Mouse (Mus musculus) heart, adult 9 months (tissue): ENCODE data around the gene Ehd1.
A peak's percentile ranks its signal among the peaks of the same experiment; 100 is the strongest.

Source experiments
- DNase-seq, 2 experiments: peaks; one replicate each; pipeline ENCODE4 v3.0.0; 2022; ENCODE audit warnings: low spot score in 2 of 2

Gene Ehd1

GRCm38 (mm10) chr19:6276426-6277421, at the start of gene Ehd1:
Ehd1 (plus strand) TSS chr19:6276725.
- DNase-seq, result peak; percentile 97 to 99

DNA sequence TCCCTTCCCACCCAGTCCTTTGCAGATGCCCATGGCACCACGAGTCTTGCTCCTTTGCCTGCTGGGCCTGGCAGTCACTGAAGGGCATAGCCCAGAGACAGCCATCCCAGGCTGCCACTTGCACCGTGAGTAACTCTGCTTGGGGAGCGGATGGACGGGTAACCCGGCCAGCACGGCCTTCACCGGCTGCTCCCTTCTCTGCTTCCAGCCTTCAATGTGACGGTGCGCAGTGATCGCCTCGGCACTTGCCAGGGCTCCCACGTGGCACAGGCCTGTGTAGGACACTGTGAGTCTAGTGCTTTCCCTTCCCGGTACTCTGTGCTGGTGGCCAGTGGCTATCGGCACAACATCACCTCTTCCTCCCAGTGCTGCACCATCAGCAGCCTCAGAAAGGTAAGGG, 49.8 kb upstream of the Ehd1 start:
- DNase-seq, result no peak

DNA sequence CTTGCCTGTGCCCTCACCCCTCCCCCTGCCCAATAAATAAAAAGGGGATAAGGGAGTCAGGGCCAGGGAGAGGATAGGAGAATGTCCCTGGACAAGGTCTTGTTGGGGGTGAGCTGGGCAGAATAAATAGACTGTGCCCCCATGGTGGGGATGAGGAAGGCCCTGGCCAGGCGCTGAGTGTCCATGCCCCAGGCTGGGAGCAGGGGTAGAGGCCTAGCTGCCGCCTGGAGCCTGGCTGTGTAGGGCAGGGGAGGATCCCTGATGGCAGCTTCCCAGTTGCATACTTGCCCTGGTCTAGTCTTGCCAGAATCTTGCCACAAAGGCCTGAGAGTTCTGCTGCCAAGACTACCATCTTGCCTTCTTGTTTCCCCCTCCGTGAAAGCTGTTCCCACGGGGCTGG, 48.7 kb upstream of the Ehd1 start:
- DNase-seq, result no peak

DNA sequence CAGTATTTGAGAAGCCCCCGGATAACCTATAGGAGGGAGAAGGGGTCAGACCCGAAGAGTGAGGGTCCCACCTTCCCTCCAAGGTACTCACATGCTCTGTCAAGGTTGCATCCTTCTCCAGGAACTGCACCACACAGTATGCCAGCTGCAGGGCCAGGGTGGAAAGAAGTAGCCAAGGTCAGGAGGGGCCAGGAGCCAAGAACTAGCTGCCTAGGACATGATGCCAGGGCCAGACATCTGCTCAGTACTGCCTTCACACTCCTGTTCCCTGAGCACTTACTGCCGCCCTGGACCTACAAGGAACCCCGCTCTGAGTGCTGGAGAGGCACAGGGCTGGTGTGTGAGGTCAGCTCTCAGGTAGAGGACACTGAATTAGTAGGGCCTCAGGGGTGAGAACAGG, 46.1 kb upstream of the Ehd1 start:
- DNase-seq, result no peak

DNA sequence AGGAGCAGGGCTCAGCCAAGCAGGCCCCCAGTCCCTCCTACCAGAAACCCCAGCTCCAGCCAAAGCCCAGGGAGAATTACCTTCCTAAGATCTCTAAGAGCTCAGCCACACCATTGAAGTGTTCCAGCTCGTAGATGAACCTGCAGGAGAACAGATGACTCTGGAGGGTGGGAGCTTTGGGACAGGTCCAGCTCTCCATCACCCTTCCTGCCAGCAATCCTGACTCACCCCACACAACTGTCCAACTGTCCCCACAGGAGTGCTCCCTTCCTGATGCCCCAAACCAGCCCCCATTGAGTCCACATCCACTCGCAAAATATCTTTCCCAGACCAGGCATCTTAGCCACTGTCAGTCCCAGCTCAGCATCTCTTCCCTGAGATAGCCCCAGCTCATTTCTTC, 45.5 kb upstream of the Ehd1 start:
- no peak for DNase-seq

DNA sequence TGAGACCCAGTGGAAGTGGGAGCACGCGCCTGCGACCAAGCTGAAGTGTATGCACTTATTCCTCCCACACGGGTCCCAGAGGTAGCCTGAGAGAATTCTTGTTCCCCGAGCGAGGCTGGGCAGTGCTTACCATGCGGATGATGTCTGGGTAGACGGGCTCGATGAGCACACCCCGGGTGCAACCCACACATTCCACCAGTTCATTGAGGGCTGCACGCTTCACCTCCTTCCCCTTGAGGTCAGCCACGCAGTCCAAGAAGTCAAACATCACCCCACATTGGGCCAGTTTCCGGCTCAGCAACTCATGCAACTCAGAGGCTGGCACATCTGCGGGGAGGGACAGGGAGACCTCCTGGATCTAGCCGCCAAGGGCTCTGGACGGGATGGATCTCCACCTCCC, 42.9 kb upstream of the Ehd1 start:
- DNase-seq, result no peak

DNA sequence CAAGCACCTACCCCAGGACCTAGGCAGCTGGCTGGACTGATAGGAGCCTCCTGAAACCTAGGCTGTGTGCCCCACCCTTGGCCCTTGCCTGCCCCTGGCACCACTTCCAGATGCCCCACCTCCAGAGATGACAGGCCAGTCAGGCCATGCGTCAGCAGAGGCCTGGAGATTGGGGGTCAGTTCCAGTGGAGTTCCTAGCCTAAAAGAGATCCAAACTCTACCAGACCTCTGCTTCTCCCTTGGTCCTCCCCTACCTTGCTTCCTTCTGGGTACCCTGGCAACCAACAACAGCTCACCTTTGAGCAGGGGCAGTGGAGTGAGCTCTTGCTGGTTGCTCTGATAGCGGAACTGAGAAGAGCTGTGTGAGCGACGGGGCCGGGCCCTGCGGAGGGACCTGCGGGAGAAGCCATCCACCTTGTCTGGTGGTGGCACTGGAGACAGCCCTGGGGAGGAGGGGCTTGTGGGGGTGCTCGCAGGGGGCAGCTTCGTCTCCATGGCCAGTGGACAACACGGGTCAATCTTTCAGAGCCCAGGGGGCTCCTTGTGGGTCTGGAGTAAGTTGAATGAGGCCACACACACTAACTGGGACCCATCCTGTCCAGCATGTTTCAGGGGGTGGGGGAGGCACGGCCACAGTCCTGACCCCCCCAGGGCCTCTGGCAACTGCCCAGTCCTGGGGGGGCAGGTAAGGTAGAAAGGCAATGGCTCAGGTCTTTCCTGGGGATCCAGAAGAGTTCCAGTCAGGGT, 42.0 kb upstream of the Ehd1 start:
- no peak for DNase-seq

- peak; percentile 92 to 96 for DNase-seq
Observed at GRCm38 (mm10) chr19:6235084-6236052, 41.2 kb upstream of the Ehd1 start, which contains the start of gene Ppp2r5b. Ppp2r5b (minus strand) TSS chr19:6235872.

GRCm38 (mm10) chr19:6236053-6236441, 40.5 kb upstream of the Ehd1 start:
- peak; percentile 91 to 92 for DNase-seq

DNA sequence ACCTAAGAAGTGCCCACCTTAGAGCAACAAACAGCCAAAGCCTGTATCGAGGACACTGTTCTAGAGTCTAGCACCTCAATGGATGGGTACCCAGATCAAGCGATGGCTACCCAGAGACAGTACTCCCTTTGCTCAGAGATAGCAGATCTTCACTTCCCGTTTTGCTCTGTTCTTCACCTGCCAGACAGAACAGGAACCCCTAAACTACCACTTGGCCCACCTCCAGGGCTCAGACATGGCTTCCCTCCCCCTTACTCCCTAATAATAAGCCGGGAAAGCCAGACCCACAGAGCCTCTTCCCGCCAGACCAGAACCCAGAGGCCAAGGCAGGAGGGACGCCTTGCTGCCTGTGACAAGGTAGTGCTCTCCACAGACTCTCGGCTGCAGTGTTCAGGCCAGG, 39.7 kb upstream of the Ehd1 start:
- DNase-seq, result no peak

DNA sequence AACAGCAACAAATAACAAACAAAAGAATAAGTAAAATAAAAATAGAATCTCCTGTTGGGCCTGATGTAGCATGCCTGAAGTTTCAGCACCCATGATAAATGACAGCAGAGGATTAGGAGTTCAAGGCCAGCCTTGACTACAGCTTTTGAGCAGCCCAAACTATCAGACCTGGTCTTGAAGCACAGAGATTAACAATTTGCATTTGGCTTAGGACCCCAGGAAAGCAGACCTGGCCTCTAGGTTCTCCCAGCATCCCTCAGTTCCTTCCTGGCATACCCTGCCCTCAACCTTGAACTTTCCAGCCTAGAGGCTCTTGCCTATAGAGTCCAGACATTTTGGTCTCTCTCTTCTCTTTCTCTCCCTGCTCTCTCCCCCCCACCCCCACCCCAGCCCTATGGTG, 37.8 kb upstream of the Ehd1 start:
- DNase-seq, result no peak

DNA sequence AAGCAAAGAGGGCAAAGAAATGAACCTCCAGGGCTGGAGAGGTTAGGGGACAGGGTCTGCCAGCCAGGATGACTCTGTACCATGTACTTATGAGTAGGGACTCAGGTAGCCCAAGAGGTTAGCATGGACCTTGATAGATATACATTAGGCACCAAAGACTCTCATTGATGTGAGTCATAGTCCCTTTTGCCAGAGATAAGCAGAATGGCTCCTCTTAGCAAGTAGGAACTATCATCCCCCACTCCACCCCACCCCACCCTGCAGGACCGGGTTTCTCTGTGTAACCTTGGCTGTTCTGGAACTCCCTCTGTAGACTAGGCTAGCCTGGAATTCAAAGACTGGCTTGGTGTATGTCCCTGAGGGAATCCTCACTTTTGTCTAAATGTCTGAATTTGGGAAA, 36.4 kb upstream of the Ehd1 start:
- DNase-seq, result no peak

DNA sequence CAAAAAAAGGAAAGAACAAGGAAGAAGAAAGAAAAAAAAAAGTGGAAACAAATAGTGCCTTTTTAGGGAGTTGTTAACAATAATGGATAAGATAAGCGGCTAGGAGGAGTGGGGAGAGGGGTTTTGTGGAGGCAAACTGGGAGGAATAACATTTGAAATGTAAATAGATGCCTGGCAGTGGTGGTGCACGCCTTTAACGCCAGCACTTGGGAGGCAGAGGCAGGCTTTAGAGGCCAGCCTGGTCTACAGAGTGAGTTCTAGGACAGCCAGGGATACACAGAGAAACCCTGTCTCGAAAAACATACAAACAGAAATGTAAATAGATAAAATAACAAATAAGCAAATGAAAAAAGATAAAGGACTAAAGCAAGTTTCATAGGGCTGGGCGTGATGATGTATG, 35.8 kb upstream of the Ehd1 start:
- no peak for DNase-seq

- peak; percentile 99 for DNase-seq
Observed at GRCm38 (mm10) chr19:6241274-6242107, 35.0 kb upstream of the Ehd1 start, which contains the start of gene Atg2a. Atg2a (plus strand) TSS chr19:6241668.

- peak; percentile 44 to 73 for DNase-seq
Observed at GRCm38 (mm10) chr19:6242281-6242680, 34.2 kb upstream of the Ehd1 start.

DNA sequence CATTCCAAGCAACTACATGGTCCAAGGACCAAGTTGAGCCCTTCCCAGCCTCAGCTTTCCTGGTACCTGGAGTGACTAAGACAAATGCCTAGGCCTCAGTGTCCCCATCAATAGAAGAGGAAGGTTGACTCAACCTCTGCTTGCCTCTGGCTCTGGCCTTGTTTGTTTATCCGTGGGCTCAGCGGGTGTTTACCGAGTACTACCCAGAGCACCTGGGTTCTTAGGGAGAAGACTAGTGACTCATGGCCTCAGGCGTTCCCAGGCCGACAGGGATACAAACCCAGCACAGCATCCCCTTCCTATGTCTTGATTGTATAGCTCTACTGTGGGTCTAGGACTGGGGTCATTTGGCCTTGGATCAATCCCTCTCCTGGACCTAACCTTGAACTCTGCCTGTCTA, 33.3 kb upstream of the Ehd1 start:
- no peak for DNase-seq

DNA sequence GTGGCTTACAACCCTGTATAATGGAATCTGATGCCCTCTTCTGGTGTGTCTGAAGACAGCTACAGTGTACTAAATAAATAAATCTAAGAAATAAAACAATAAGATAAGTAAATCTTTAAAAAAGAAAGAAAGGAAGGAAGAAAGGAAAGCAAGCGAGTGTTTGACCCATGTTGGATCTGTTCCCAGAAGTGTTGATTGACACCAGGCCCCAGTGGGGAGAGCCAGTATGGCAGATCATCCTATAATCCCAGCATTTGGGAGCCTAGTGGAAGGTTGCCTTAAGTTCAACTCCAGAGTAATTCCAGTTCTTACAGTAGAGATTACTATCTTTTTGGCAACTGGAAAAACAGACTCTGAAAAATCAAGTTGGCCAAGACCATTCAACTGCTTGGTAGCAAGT, 30.7 kb upstream of the Ehd1 start:
- DNase-seq, result no peak

- no peak for DNase-seq
Observed at GRCm38 (mm10) chr19:6247526-6248300, 28.8 kb upstream of the Ehd1 start.

GRCm38 (mm10) chr19:6253021-6253420, 23.5 kb upstream of the Ehd1 start:
- no peak for DNase-seq

DNA sequence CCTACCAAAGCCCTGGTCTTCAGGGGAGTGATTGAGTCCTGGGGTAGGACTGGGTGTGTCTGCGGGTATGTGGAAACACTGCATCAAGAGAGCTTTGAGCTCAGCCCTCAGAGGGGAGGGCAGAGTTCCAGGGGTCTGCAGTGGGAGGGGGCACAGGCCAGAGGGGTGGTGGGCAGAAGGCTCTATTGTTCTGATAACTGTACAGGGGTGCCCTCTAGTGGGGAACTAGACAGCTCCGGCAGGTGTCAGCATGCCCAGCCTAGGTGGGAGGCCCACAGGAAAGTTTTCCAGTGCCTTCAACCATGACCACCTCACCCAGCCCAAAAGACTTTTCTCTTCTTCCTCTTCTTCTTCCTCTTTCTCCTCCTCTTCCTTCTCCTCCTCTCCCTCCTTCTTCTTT, 16.1 kb upstream of the Ehd1 start:
- no peak for DNase-seq
